Mouse (Mus musculus) layer of hippocampus, adult 2 months (tissue): ENCODE data around the gene Dad1. TPM values are rescaled to one million over a fixed set of nuclear protein-coding genes. Genes with fewer than 3 reads are reported as not detected.

Experiments
- DNase-seq, 2 experiments: peaks; one replicate each; pipeline ENCODE4 v3.0.0; 2022; ENCODE audit warnings: low spot score in 2 of 2
- H3K27ac ChIP-seq: fragments of 200-600 bp; 2 replicates; pipeline ENCODE4 v1.8.1; 2022
- H3K4me3 ChIP-seq: fragments of 200-600 bp; 2 replicates; pipeline ENCODE4 v1.8.1; 2022; ENCODE audit warnings: mild to moderate bottlenecking
- CTCF ChIP-seq: fragments of 200-600 bp; conservative IDR thresholded peaks from 2 replicates; pipeline ENCODE4 v1.8.1; 2022; ENCODE audit warnings: antibody characterized with exemption, mild to moderate bottlenecking, moderate library complexity
- total RNA-seq, 2 experiments: library from RNA; stranded (reverse); gene quantifications; 2 replicates each; pipeline ENCODE4 v1.2.3; 2021

Dad1 gene
- total RNA-seq, 2 experiments from 2014 or later: 119 to 121 TPM

GRCm38 (mm10) chr14:54262622-54263021 is 8.7 kb upstream of the Dad1 start:
- Histone ChIP-seq H3K4me3 (no peak overlapping the region), H3K27ac (no peak overlapping the region)
- DNase-seq: no peak
- no peak for TF ChIP-seq CTCF

GRCm38 (mm10) chr14:54261386-54261785 is 7.5 kb upstream of the Dad1 start:
- TF ChIP-seq CTCF: no peak
- Histone ChIP-seq H3K4me3 (no peak overlapping the region), H3K27ac (no peak overlapping the region)
- DNase-seq: no peak

- Histone ChIP-seq H3K27ac (0 out of 2 replicates have a peak overlapping the region, but pooled peaks have one; percentile 82), H3K4me3 (peak overlapping the region; percentile 84)
- TF ChIP-seq CTCF: no peak
Observed at GRCm38 (mm10) chr14:54260196-54260595, 6.3 kb upstream of the Dad1 start.

GRCm38 (mm10) chr14:54259722-54260085 is 5.8 kb upstream of the Dad1 start:
- TF ChIP-seq CTCF: no peak
- peak overlapping the region; percentile 84 for H3K4me3 ChIP-seq
- H3K27ac ChIP-seq: peak overlapping the region; percentile 82
- DNase-seq: no peak

More at GRCm38 (mm10) chr14:54260196-54260595, 6.3 kb upstream of the Dad1 start:
- DNase-seq: no peak

GRCm38 (mm10) chr14:54259003-54259721 is 5.3 kb upstream of the Dad1 start:
- H3K4me3 ChIP-seq: peak overlapping the region; percentile 84
- TF ChIP-seq CTCF: no peak
- H3K27ac ChIP-seq: peak overlapping the region; percentile 82
- peak; percentile 86 for DNase-seq

- no peak for DNase-seq
- H3K4me3 ChIP-seq: no peak overlapping the region
- TF ChIP-seq CTCF: no peak
- H3K27ac ChIP-seq: no peak overlapping the region
Observed at GRCm38 (mm10) chr14:54258131-54258670, 4.3 kb upstream of the Dad1 start.

- Histone ChIP-seq H3K27ac (peak overlapping the region; percentile 80), H3K4me3 (peak overlapping the region; percentile 85)
- no peak for DNase-seq
- no peak for TF ChIP-seq CTCF
Observed at GRCm38 (mm10) chr14:54254670-54255202, 832 bp upstream of the Dad1 start.

GRCm38 (mm10) chr14:54250122-54250521 is 3.8 kb downstream of the Dad1 start:
- no peak for TF ChIP-seq CTCF
- Histone ChIP-seq H3K27ac (no peak overlapping the region), H3K4me3 (no peak overlapping the region)
- DNase-seq: no peak

- no peak overlapping the region for H3K4me3 ChIP-seq
- no peak overlapping the region for H3K27ac ChIP-seq
- DNase-seq: no peak
- no peak for TF ChIP-seq CTCF
Observed at GRCm38 (mm10) chr14:54249326-54249725, 4.6 kb downstream of the Dad1 start.

GRCm38 (mm10) chr14:54246232-54246631 is 7.7 kb downstream of the Dad1 start:
- Histone ChIP-seq H3K4me3 (no peak overlapping the region), H3K27ac (no peak overlapping the region)
- no peak for TF ChIP-seq CTCF
- DNase-seq: no peak

- DNase-seq: no peak
- no peak for TF ChIP-seq CTCF
- Histone ChIP-seq H3K4me3 (no peak overlapping the region), H3K27ac (no peak overlapping the region)
Observed at GRCm38 (mm10) chr14:54244183-54244582, 9.7 kb downstream of the Dad1 start.

GRCm38 (mm10) chr14:54240542-54240941 is 13.4 kb downstream of the Dad1 start:
- no peak for TF ChIP-seq CTCF
- peak overlapping the region; percentile 28; the same call in 1 of the 2 replicates for H3K27ac ChIP-seq

GRCm38 (mm10) chr14:54239002-54239736 is 14.7 kb downstream of the Dad1 start:
- no peak overlapping the region for H3K27ac ChIP-seq
- no peak overlapping the region for H3K4me3 ChIP-seq
- DNase-seq: peak; percentile 66 to 85
- peak; percentile 96 for TF ChIP-seq CTCF

More at GRCm38 (mm10) chr14:54240542-54240941, 13.4 kb downstream of the Dad1 start:
- no peak overlapping the region for H3K4me3 ChIP-seq
- DNase-seq: no peak
